In genomic region chr8:57520186-57520786, GRCm38 (mm10) we compare ENCODE assay signal across 21 mouse cellular contexts. TPM values are rescaled to one million over a fixed set of nuclear protein-coding genes. Genes with fewer than 3 reads are reported as not detected.
DNase-seq lines count a peak whose midpoint lies in the region; ATAC-seq and TF ChIP-seq lines count a peak whose summit lies in the region.
"Had no signal": no experiment of that assay in that cellular context is flagged by ENCODE, and none has a peak within 500 bp of the region (broad histone marks: within the 10 kb centered on the region; RNA-seq: fewer than 3 reads in every experiment).

No protein-coding gene starts in this region.

- no peak overlapping the region for H3K4me3 ChIP-seq in liver, embryonic 16.5 days (ENCODE audit: low read depth, low read length)
- H3K4me3 ChIP-seq in limb, embryonic 10.5 days: no peak overlapping the region
- H3K4me3 ChIP-seq: embryonic facial prominence, embryonic 12.5 days; forebrain, embryonic 15.5 days; lung, embryonic 15.5 days; midbrain, embryonic 13.5 days; myocyte had no signal

- TF ChIP-seq CTCF in Patski (IDR thresholded peaks at IDR 0.05): no peak

- H3K9me3 ChIP-seq in liver, embryonic 16.5 days (replicated peaks; ENCODE audit: control insufficient read depth, low read length): no peaks in the 10 kb centered on the region
- H3K9me3 ChIP-seq in limb, embryonic 10.5 days (replicated peaks): no peaks in the 10 kb centered on the region
- H3K9me3 ChIP-seq: embryonic facial prominence, embryonic 12.5 days; forebrain, embryonic 15.5 days; lung, embryonic 15.5 days; midbrain, embryonic 13.5 days had no signal

- peak overlapping the region; percentile 32 for H3K4me2 ChIP-seq in liver, embryonic 16.5 days (ENCODE audit: low read depth, low read length)
- H3K4me2 ChIP-seq: embryonic facial prominence, embryonic 12.5 days; forebrain, embryonic 15.5 days; lung, embryonic 15.5 days; midbrain, embryonic 13.5 days had no signal

- POLR2A ChIA-PET in Patski (lab: Charles Lee): interaction anchor here (1.0 to 1.2 kb wide), 2 partner anchors 33 to 67 kb away, joined by 4 to 8 read pairs; partner anchors contain the start of gene Sap30

- no peaks in the 10 kb centered on the region for H3K27me3 ChIP-seq in Patski
- no peaks in the 10 kb centered on the region for H3K27me3 ChIP-seq in liver, embryonic 16.5 days (ENCODE audit: control insufficient read depth, insufficient read depth, low read depth, low read length)
- H3K27me3 ChIP-seq in limb, embryonic 10.5 days (ENCODE audit: low read depth, poor library complexity, severe bottlenecking): no peaks in the 10 kb centered on the region
- H3K27me3 ChIP-seq: embryonic facial prominence, embryonic 12.5 days; forebrain, embryonic 15.5 days; lung, embryonic 15.5 days; midbrain, embryonic 13.5 days had no signal

- in situ Hi-C loops in Patski (cut with MboI; ENCODE audit: low pct_unique_long_range_greater_than_20kb): no loop called here

- peak overlapping the region; percentile 77 for H3K27ac ChIP-seq in liver, embryonic 16.5 days (ENCODE audit: low read length)
- H3K27ac ChIP-seq in limb, embryonic 10.5 days: no peak overlapping the region
- H3K27ac ChIP-seq: embryonic facial prominence, embryonic 12.5 days; forebrain, embryonic 15.5 days; lung, embryonic 15.5 days; macrophage; midbrain, embryonic 13.5 days had no signal

- ATAC-seq in Patski: peak; percentile 22
- peak; percentile 68 for ATAC-seq in liver, embryonic 16.5 days (ENCODE audit: low read depth)
- no peak for ATAC-seq in inflammation-experienced regulatory T-cells, adult 6 months
- ATAC-seq: CD4-positive, CD25-positive, alpha-beta regulatory T cell, adult 4 months; forebrain, embryonic 15.5 days; midbrain, embryonic 13.5 days had no signal

- H3K36me3 ChIP-seq in liver, embryonic 16.5 days (ENCODE audit: control insufficient read depth, insufficient read depth): peaks cover 25% of the 10 kb centered on the region
- peaks cover 58% of the 10 kb centered on the region for H3K36me3 ChIP-seq in limb, embryonic 10.5 days

- no peak overlapping the region for H3K9ac ChIP-seq in liver, embryonic 16.5 days (ENCODE audit: low read depth, low read length)
- H3K9ac ChIP-seq: embryonic facial prominence, embryonic 12.5 days; forebrain, embryonic 15.5 days; lung, embryonic 15.5 days; midbrain, embryonic 13.5 days had no signal

- peak; percentile 14 for DNase-seq in adrenal gland, adult 2 months
- DNase-seq in adrenal gland, postnatal 4 days (ENCODE audit: low spot score in 2 of 2): no peak
- no peak for DNase-seq in Patski (ENCODE audit: low read depth, low spot score)
- DNase-seq in gonadal fat pad, adult 2 months (ENCODE audit: low read depth): peak; percentile 36
- DNase-seq in limb, embryonic 10.5 days (ENCODE audit: low spot score): no peak
- DNase-seq in urinary bladder, postnatal 10 days (ENCODE audit: low spot score): no peak
- DNase-seq: cerebellum, adult 9-11 months; gastrocnemius, postnatal 25 days; kidney, adult 8-10 months; kidney, postnatal 36 days; right cerebral cortex, postnatal 4 days; thymus, postnatal 36 days had no signal

- CTCF ChIA-PET in Patski (lab: Charles Lee): interaction anchor here (1.0 to 3.3 kb wide), 2 partner anchors 11 to 91 kb away, joined by 4 to 15 read pairs; no protein-coding TSS in a partner anchor

- H3K4me1 ChIP-seq in liver, embryonic 16.5 days (ENCODE audit: control insufficient read depth, low read depth, low read length): peaks cover 13% of the 10 kb centered on the region
- no peaks in the 10 kb centered on the region for H3K4me1 ChIP-seq in limb, embryonic 10.5 days
- H3K4me1 ChIP-seq: embryonic facial prominence, embryonic 12.5 days; forebrain, embryonic 15.5 days; midbrain, embryonic 13.5 days had no signal

- 34% methylated on average over 12 of the region's 12 CpGs for WGBS in liver, embryonic 16.5 days (ENCODE audit: insufficient replicate concordance)
- WGBS in limb, embryonic 10.5 days: 90% methylated on average over 12 of the region's 12 CpGs

RNA-seq across cellular contexts. Expression of gene Hmgb2, which starts 8.6 kb away (rescaled TPM):
- 10 to 100 TPM in 1 of 2 experiments, 1 to 10 TPM in 1; 5.6 to 14.2 TPM for total RNA-seq in adrenal gland, adult 2 months (2021)
- 1.8 and 2.1 TPM in 2 replicates for polyA plus RNA-seq in adrenal gland, adult 2 months (2012; rRNA removed)
- 100 to 1,000 TPM; 172 to 189 TPM for total RNA-seq in adrenal gland, postnatal 4 days (2021)
- polyA plus RNA-seq in Patski (2021): 65.4 TPM
- polyA plus RNA-seq in gonadal fat pad, adult 2 months (2012; rRNA removed): 2.9 and 5.8 TPM in 2 replicates
- 226 and 279 TPM in 2 replicates for polyA plus RNA-seq in liver, embryonic 16.5 days (2015; fragmentation: Nextera tagmentation; extraction: Ambion mirVana)
- polyA plus RNA-seq in limb, embryonic 10.5 days (2016; fragmentation: Nextera tagmentation; extraction: Ambion mirVana): 497 and 548 TPM in 2 replicates
- 1,000 to 10,000 TPM in 1 of 3 experiments, 100 to 1,000 TPM in 2; 206 to 1,205 (median 248) TPM for polyA plus RNA-seq in inflammation-experienced regulatory T-cells, adult 6 months (2017; shearing (Covaris generic))

RNA-seq across cellular contexts. Expression of gene Sap30, which starts 32.6 kb away (rescaled TPM):
- 10 to 100 TPM; 13.3 to 13.7 TPM for total RNA-seq in adrenal gland, adult 2 months (2021)
- 8.9 and 12.9 TPM in 2 replicates for polyA plus RNA-seq in adrenal gland, adult 2 months (2012; rRNA removed)
- total RNA-seq in adrenal gland, postnatal 4 days (2021): 10 to 100 TPM; 15.6 to 15.9 TPM
- 32.3 TPM for polyA plus RNA-seq in Patski (2021)
- 2.2 and 2.9 TPM in 2 replicates for polyA plus RNA-seq in gonadal fat pad, adult 2 months (2012; rRNA removed)
- polyA plus RNA-seq in liver, embryonic 16.5 days (2015; fragmentation: Nextera tagmentation; extraction: Ambion mirVana): 9.6 and 10.8 TPM in 2 replicates
- 76.5 and 82.9 TPM in 2 replicates for polyA plus RNA-seq in limb, embryonic 10.5 days (2016; fragmentation: Nextera tagmentation; extraction: Ambion mirVana)
- polyA plus RNA-seq in inflammation-experienced regulatory T-cells, adult 6 months (2017; shearing (Covaris generic)): 1 to 10 TPM in 1 of 3 experiments, under 1 TPM in 1, not detected in 1; 0.39 to 2.6 TPM

Comparison
In these comparisons a context has a peak if more than half of its experiments do, and no peak if none do; other contexts are left out.
1. DNase-seq: peak in adrenal gland, adult 2 months (single experiment) and gonadal fat pad, adult 2 months (single experiment); none in adrenal gland, postnatal 4 days (0 of 2), Patski (single experiment), limb, embryonic 10.5 days (single experiment) and urinary bladder, postnatal 10 days (single experiment).